8 mouse cellular contexts compared by ENCODE assay signal in the genomic region with DNA sequence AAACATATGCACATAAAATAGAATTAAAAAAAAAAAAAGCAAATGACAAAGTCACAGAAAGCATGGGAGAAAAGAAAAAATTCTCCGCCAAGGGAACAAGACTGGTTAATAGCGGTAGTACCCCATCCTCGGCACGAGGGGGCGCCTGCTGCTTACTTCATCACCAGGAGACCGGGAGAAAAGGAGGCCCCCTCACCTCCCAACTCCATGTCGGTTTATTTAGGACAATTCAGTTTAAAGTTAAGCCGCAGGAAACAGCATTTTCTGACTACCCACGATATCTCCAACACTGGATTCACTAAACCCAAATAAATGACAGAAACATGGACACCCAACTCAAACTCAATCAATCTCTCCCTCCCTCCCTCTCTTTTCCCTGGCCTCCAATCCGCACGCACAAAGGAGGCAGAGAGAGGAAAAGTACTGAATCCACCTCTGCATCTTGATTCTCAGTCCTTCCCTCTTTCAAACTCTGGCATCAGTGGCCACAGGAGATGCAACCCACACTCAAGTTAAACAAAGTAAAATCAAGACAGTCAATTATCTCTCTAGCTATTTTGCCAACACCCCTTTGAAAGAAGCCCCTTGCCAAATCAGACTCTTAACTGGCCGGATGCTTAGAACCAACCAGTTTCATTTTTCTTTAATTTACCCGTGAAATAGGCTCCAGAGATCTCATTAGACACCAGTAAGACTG. TPM values are rescaled to one million over a fixed set of nuclear protein-coding genes. Genes with fewer than 3 reads are reported as not detected.
DNase-seq lines count a peak whose midpoint lies in the region; TF ChIP-seq lines count a peak whose summit lies in the region.

No protein-coding gene starts in this region.

- peaks cover 3% of the 10 kb centered on the region for H3K27me3 ChIP-seq in megakaryocyte, embryonic 14.5 days (replicated peaks)

- H3K9me3 ChIP-seq in megakaryocyte, embryonic 14.5 days = no peaks in the 10 kb centered on the region; the same call in 1 of the 2 replicates

- H3K4me1 ChIP-seq in megakaryocyte, embryonic 14.5 days = peaks cover 85% of the 10 kb centered on the region

- peak; percentile 98 for TF ChIP-seq CTCF in gastrocnemius, adult 2 months (IDR thresholded peaks at IDR 0.05)

- intact Hi-C loops in gastrocnemius, adult 2 months (cut with DNase I) = loop anchor here (1.0 kb wide), 1 partner anchor 158 kb away; no protein-coding TSS in a partner anchor

- H3K27ac ChIP-seq in gastrocnemius, adult 2 months = peak overlapping the region; percentile 100

- peak overlapping the region; percentile 85 for H3K4me3 ChIP-seq in gastrocnemius, adult 2 months
- peak overlapping the region; percentile 99 for H3K4me3 ChIP-seq in megakaryocyte, embryonic 14.5 days (replicated peaks)

- peaks cover 31% of the 10 kb centered on the region for H3K36me3 ChIP-seq in megakaryocyte, embryonic 14.5 days (replicated peaks; ENCODE audit: low read length)

- DNase-seq in NIH3T3 (ENCODE audit: low read depth) = peak; percentile 88
- peak; percentile 74 to 81 for DNase-seq in cerebellum, postnatal 4 days (ENCODE audit: low spot score in 2 of 2)
- peak; percentile 87 for DNase-seq in gastrocnemius, adult 2 months
- DNase-seq in hindlimb bud, embryonic 11.5 days (ENCODE audit: extremely low spot score, low read depth, low spot score) = peak; percentile 73
- DNase-seq in left cerebral cortex, adult 9 months (ENCODE audit: low spot score in 2 of 2) = peak; percentile 61 to 88
- DNase-seq in right cerebral cortex, postnatal 14 days = peak; percentile 88
- peak; percentile 81 for DNase-seq in urinary bladder, postnatal 25 days (ENCODE audit: low spot score)

RNA-seq across cellular contexts. Expression of gene Pigv, which starts 1.1 kb away (rescaled TPM):
- 10 to 100 TPM; 10.4 to 11.7 TPM for total RNA-seq in gastrocnemius, adult 2 months (2021)
- 9.8 and 12.4 TPM in 2 replicates for polyA plus RNA-seq in megakaryocyte, embryonic 14.5 days (2012; ENCODE audit: insufficient read depth, low replicate concordance)

RNA-seq across cellular contexts. Expression of gene Zdhhc18, which starts 21.4 kb away (rescaled TPM):
- 10 to 100 TPM; 25.4 to 32.3 TPM for total RNA-seq in gastrocnemius, adult 2 months (2021)
- polyA plus RNA-seq in megakaryocyte, embryonic 14.5 days (2012; ENCODE audit: insufficient read depth, low replicate concordance) = 53.7 and 98.5 TPM in 2 replicates

Comparison
In these comparisons a context has a peak if more than half of its experiments do, and no peak if none do; other contexts are left out.
1. Peak in every context shown above with its lines: DNase-seq, H3K4me3 ChIP-seq and H3K27ac ChIP-seq.